Mouse (Mus musculus): Measurements from ENCODE around the gene Arhgap27. TPM values are rescaled to one million over a fixed set of nuclear protein-coding genes. Genes with fewer than 3 reads are reported as not detected.
"Not testable (repeated sequence)": the region's sequence is repeated elsewhere in the genome, so short reads cannot be mapped to it uniquely, and the experiment has no call there.

The Arhgap27 gene
- polyA plus RNA-seq, 1 experiment from 2014 or later, result 15.6 TPM

DNA sequence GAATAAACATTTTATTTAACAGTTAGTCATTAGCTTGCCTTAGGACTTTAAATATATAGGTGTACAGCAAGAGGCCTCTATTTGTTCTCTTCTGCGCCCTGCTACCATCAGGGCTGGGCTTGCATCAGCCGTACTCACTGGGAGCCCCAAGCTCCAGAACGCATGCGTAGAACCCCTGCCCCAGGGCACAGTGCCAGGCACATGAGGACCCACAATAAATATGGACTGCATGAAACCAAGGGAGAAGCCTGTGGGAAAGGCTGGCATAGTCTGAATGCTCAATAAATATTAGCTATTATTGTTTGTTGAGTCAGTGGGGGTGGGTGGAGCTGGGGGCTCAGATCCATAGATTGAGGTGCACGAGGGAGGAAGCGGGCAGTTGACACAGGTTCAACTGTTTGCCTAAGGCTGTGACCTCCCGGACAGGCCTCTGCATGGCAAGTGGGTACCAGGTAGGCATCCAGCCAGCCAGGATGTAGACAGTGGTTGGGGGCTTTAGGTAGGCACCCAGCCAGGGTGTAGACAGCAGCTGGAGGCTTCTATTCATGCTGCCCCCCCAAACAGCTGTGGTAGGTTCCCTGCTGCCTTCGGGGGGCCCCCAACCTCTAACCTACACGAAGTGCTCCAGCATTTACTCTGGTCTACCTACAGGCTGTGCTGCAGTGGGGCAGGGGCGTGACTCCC, 31.8 kb downstream of the Arhgap27 start:
- WGBS, result 90% methylated on average over 10 of the region's 10 CpGs
- no peak overlapping the region for H3K9ac ChIP-seq (ENCODE audit: low read depth, low read length)
- no peaks in the 10 kb centered on the region for H3K36me3 ChIP-seq (ENCODE audit: control insufficient read depth, insufficient read depth, low read length)
- H3K27me3 ChIP-seq (ENCODE audit: control insufficient read depth, insufficient read depth, low read length), result peaks cover 18% of the 10 kb centered on the region
- ATAC-seq (ENCODE audit: low FRiP score, low TSS enrichment), result no peak
- H3K4me1 ChIP-seq (ENCODE audit: control insufficient read depth, insufficient read depth, low read length), result peaks cover 3% of the 10 kb centered on the region; the same call in 1 of the 2 replicates
- no peak overlapping the region for H3K4me2 ChIP-seq (replicated peaks; ENCODE audit: low read depth, low read length)
- no peaks in the 10 kb centered on the region for H3K9me3 ChIP-seq (ENCODE audit: control insufficient read depth, low read length)
- no peak overlapping the region for H3K27ac ChIP-seq (ENCODE audit: low read depth, low read length)
- no peak overlapping the region for H3K4me3 ChIP-seq (ENCODE audit: low read length)

GRCm38 (mm10) chr11:103330651-103331319, 32.7 kb downstream of the Arhgap27 start:
- no peaks in the 10 kb centered on the region for H3K9me3 ChIP-seq (ENCODE audit: control insufficient read depth, low read length)
- no peaks in the 10 kb centered on the region for H3K36me3 ChIP-seq (ENCODE audit: control insufficient read depth, insufficient read depth, low read length)
- no peak overlapping the region for H3K27ac ChIP-seq (ENCODE audit: low read depth, low read length)
- peaks cover 3% of the 10 kb centered on the region; the same call in 1 of the 2 replicates for H3K4me1 ChIP-seq (ENCODE audit: control insufficient read depth, insufficient read depth, low read length)
- 74% methylated on average over 7 of the region's 7 CpGs for WGBS
- ATAC-seq (ENCODE audit: low FRiP score, low TSS enrichment), result no peak
- no peak overlapping the region for H3K9ac ChIP-seq (ENCODE audit: low read depth, low read length)
- no peak overlapping the region for H3K4me2 ChIP-seq (replicated peaks; ENCODE audit: low read depth, low read length)
- H3K27me3 ChIP-seq (ENCODE audit: control insufficient read depth, insufficient read depth, low read length), result peaks cover 18% of the 10 kb centered on the region
- no peak overlapping the region for H3K4me3 ChIP-seq (ENCODE audit: low read length)

- Histone ChIP-seq H3K4me2 (replicated peaks; ENCODE audit: low read depth, low read length) (no peak overlapping the region), H3K4me1 (ENCODE audit: control insufficient read depth, insufficient read depth, low read length) (0 out of 2 replicates have a peak, but pooled peaks cover 3% of the 10 kb centered on the region), H3K9me3 (ENCODE audit: control insufficient read depth, low read length) (no peaks in the 10 kb centered on the region), H3K36me3 (ENCODE audit: control insufficient read depth, insufficient read depth, low read length) (no peaks in the 10 kb centered on the region), H3K9ac (ENCODE audit: low read depth, low read length) (no peak overlapping the region), H3K4me3 (ENCODE audit: low read length) (no peak overlapping the region), H3K27ac (ENCODE audit: low read depth, low read length) (no peak overlapping the region), H3K27me3 (ENCODE audit: control insufficient read depth, insufficient read depth, low read length) (no peaks in the 10 kb centered on the region)
- 15% methylated on average over 5 of the region's 5 CpGs for WGBS
- ATAC-seq (ENCODE audit: low FRiP score, low TSS enrichment), result no peak
Measured at GRCm38 (mm10) chr11:103326950-103327349, 36.5 kb downstream of the Arhgap27 start.

- H3K27me3 ChIP-seq (ENCODE audit: control insufficient read depth, insufficient read depth, low read length), result no peaks in the 10 kb centered on the region
- H3K36me3 ChIP-seq (ENCODE audit: control insufficient read depth, insufficient read depth, low read length), result no peaks in the 10 kb centered on the region
- H3K27ac ChIP-seq (ENCODE audit: low read depth, low read length), result no peak overlapping the region
- no peaks in the 10 kb centered on the region for H3K9me3 ChIP-seq (ENCODE audit: control insufficient read depth, low read length)
- H3K9ac ChIP-seq (ENCODE audit: low read depth, low read length), result no peak overlapping the region
- peak; percentile 65; the same call in 1 of the 2 replicates for ATAC-seq (ENCODE audit: low FRiP score, low TSS enrichment)
- no peak overlapping the region for H3K4me3 ChIP-seq (ENCODE audit: low read length)
- H3K4me2 ChIP-seq (replicated peaks; ENCODE audit: low read depth, low read length), result no peak overlapping the region
- 0 out of 2 replicates have a peak, but pooled peaks cover 3% of the 10 kb centered on the region for H3K4me1 ChIP-seq (ENCODE audit: control insufficient read depth, insufficient read depth, low read length)
- 13% methylated on average over 8 of the region's 8 CpGs for WGBS
Measured at GRCm38 (mm10) chr11:103325172-103325571, 38.3 kb downstream of the Arhgap27 start.

DNA sequence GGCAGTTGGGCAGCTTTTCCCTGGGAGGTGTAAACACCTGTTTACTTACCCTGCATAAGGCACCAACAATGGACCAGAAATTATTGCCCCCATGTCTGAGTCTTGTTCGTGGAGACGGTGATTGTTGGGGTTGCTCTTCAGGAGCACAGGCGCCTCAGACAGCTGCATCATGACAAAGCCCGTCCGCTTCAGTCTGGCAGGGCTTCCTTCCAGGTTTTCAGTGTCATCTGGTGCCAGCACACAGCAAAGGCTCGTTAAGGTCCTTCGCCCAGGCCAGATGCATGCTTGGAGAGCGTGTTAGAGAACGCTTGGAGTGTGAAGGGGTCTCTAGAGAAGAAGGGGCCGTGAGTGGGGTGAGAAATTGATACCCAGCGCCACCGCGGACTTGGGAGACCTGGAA, 38.8 kb downstream of the Arhgap27 start:
- Histone ChIP-seq H3K27ac (ENCODE audit: low read depth, low read length) (no peak overlapping the region), H3K4me3 (ENCODE audit: low read length) (no peak overlapping the region), H3K27me3 (ENCODE audit: control insufficient read depth, insufficient read depth, low read length) (no peaks in the 10 kb centered on the region), H3K4me2 (replicated peaks; ENCODE audit: low read depth, low read length) (no peak overlapping the region), H3K4me1 (ENCODE audit: control insufficient read depth, insufficient read depth, low read length) (0 out of 2 replicates have a peak, but pooled peaks cover 3% of the 10 kb centered on the region), H3K9ac (ENCODE audit: low read depth, low read length) (no peak overlapping the region), H3K9me3 (ENCODE audit: control insufficient read depth, low read length) (no peaks in the 10 kb centered on the region), H3K36me3 (ENCODE audit: control insufficient read depth, insufficient read depth, low read length) (no peaks in the 10 kb centered on the region)
- WGBS, result 58% methylated on average over 13 of the region's 13 CpGs
- no peak for ATAC-seq (ENCODE audit: low FRiP score, low TSS enrichment)

DNA sequence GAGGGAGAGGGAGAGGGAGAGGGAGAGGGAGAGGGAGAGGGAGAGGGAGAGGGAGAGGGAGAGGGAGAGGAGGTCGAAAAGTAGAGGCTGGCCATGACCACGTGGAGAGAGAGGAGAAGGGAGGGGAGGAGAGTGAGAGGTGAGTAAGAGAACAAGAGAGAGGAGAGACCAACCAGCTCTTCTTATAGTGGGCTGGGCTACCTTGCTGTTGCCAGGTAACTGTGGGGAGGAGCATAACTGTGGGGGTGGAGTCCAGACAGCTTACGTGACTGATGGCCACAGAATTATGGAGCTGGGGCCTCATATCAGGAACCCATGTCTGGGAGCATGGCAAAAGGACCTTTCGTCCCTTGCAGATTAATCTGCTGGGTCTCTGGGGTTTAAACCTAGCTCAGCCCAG, 40.7 kb downstream of the Arhgap27 start:
- H3K9ac ChIP-seq (ENCODE audit: low read depth, low read length); H3K9me3 ChIP-seq (ENCODE audit: control insufficient read depth, low read length); H3K27ac ChIP-seq (ENCODE audit: low read depth, low read length); H3K4me2 ChIP-seq (replicated peaks; ENCODE audit: low read depth, low read length); H3K36me3 ChIP-seq (ENCODE audit: control insufficient read depth, insufficient read depth, low read length); ATAC-seq (ENCODE audit: low FRiP score, low TSS enrichment); H3K4me1 ChIP-seq (ENCODE audit: control insufficient read depth, insufficient read depth, low read length); H3K4me3 ChIP-seq (ENCODE audit: low read length); H3K27me3 ChIP-seq (ENCODE audit: control insufficient read depth, insufficient read depth, low read length): not testable (repeated sequence)
- WGBS, result 39% methylated on average over 4 of the region's 4 CpGs

- H3K9ac ChIP-seq (ENCODE audit: low read depth, low read length), result no peak overlapping the region
- peaks cover 4% of the 10 kb centered on the region for H3K4me1 ChIP-seq (ENCODE audit: control insufficient read depth, insufficient read depth, low read length)
- H3K36me3 ChIP-seq (ENCODE audit: control insufficient read depth, insufficient read depth, low read length), result no peaks in the 10 kb centered on the region
- ATAC-seq (ENCODE audit: low FRiP score, low TSS enrichment), result no peak
- H3K4me2 ChIP-seq (replicated peaks; ENCODE audit: low read depth, low read length), result no peak overlapping the region
- no peaks in the 10 kb centered on the region for H3K27me3 ChIP-seq (ENCODE audit: control insufficient read depth, insufficient read depth, low read length)
- H3K9me3 ChIP-seq (ENCODE audit: control insufficient read depth, low read length), result no peaks in the 10 kb centered on the region
- H3K4me3 ChIP-seq (ENCODE audit: low read length), result no peak overlapping the region
- no peak overlapping the region for H3K27ac ChIP-seq (ENCODE audit: low read depth, low read length)
- 68% methylated on average over 4 of the region's 4 CpGs for WGBS
Measured at GRCm38 (mm10) chr11:103320646-103321045, 42.8 kb downstream of the Arhgap27 start.

DNA sequence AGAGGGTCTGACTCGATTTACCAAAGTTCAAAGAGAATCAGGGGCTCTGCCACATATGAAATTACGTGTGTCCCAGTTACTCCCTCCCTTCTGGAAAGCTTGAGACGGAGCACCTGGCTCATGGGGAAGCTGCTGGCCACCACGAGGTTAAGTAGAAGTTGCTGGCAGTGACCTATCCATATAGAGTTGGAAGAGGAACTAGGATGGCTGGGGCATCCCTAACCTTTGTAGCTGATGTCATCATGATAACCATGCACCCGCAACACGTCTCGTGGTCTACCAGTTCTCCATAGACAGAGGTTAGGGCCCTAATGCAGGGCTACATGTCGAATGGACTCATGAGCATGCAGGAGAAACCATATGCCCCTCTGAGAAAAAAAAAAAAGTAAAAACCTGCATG, 43.3 kb downstream of the Arhgap27 start:
- WGBS, result 84% methylated on average over 8 of the region's 8 CpGs
- no peak for ATAC-seq (ENCODE audit: low FRiP score, low TSS enrichment)
- no peak overlapping the region for H3K27ac ChIP-seq (ENCODE audit: low read depth, low read length)

GRCm38 (mm10) chr11:103318042-103318441, 45.5 kb downstream of the Arhgap27 start:
- no peak overlapping the region for H3K4me3 ChIP-seq (ENCODE audit: low read length)
- H3K4me2 ChIP-seq (replicated peaks; ENCODE audit: low read depth, low read length), result no peak overlapping the region
- 88% methylated on average over 1 of the region's 1 CpGs for WGBS
- H3K27me3 ChIP-seq (ENCODE audit: control insufficient read depth, insufficient read depth, low read length), result no peaks in the 10 kb centered on the region
- no peak overlapping the region for H3K9ac ChIP-seq (ENCODE audit: low read depth, low read length)
- H3K9me3 ChIP-seq (ENCODE audit: control insufficient read depth, low read length), result no peaks in the 10 kb centered on the region
- H3K4me1 ChIP-seq (ENCODE audit: control insufficient read depth, insufficient read depth, low read length), result peaks cover 10% of the 10 kb centered on the region
- H3K27ac ChIP-seq (ENCODE audit: low read depth, low read length), result no peak overlapping the region
- no peaks in the 10 kb centered on the region for H3K36me3 ChIP-seq (ENCODE audit: control insufficient read depth, insufficient read depth, low read length)
- ATAC-seq (ENCODE audit: low FRiP score, low TSS enrichment), result no peak

More for the DNA sequence above, 43.3 kb downstream of the Arhgap27 start:
- H3K9me3 ChIP-seq (ENCODE audit: control insufficient read depth, low read length), result no peaks in the 10 kb centered on the region
- peaks cover 9% of the 10 kb centered on the region for H3K4me1 ChIP-seq (ENCODE audit: control insufficient read depth, insufficient read depth, low read length)
- no peak overlapping the region for H3K4me3 ChIP-seq (ENCODE audit: low read length)
- no peaks in the 10 kb centered on the region for H3K27me3 ChIP-seq (ENCODE audit: control insufficient read depth, insufficient read depth, low read length)
- H3K36me3 ChIP-seq (ENCODE audit: control insufficient read depth, insufficient read depth, low read length), result no peaks in the 10 kb centered on the region
- H3K4me2 ChIP-seq (replicated peaks; ENCODE audit: low read depth, low read length), result no peak overlapping the region
- no peak overlapping the region for H3K9ac ChIP-seq (ENCODE audit: low read depth, low read length)

All from kidney, embryonic 14.5 days (tissue).